In the genomic region with DNA sequence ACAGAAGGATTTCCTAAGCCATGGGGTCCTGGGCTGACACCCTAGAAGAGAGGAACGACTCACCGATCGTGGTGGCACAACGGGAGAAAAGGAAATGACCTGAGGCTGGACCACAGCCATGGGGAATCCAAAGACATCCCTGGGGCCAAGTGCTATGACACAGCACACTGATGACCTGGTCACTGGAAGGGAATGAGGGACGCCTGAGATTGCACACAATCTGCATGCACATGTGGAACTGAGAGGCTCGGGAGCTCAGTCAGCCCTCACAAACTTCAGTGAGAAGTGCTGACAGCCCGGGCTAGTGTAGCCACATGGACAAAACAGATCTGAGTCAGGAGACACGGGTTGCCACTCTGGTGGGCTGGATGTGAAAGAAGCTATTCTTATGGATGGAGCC, we compare ENCODE assay signal across 18 mouse cellular contexts. TPM values are rescaled to one million over a fixed set of nuclear protein-coding genes. Genes with fewer than 3 reads are reported as not detected.
DNase-seq lines count a peak whose midpoint lies in the region; ATAC-seq and TF ChIP-seq lines count a peak whose summit lies in the region.
"Had no signal": no experiment of that assay in that cellular context is flagged by ENCODE, and none has a peak within 500 bp of the region (broad histone marks: within the 10 kb centered on the region; RNA-seq: fewer than 3 reads in every experiment).

No protein-coding gene starts in this region.

- TF ChIP-seq CTCF in gastrocnemius, adult 2 months (IDR thresholded peaks at IDR 0.05) = no peak
- no peak for TF ChIP-seq CTCF in forebrain, postnatal 0 days (IDR thresholded peaks at IDR 0.05; ENCODE audit: low read depth)

- DNase-seq in gastrocnemius, adult 2 months = peak; percentile 69
- no peak for DNase-seq in gastrocnemius, postnatal 36 days
- DNase-seq in midbrain, embryonic 11.5 days (ENCODE audit: low spot score, missing footprints) = peak; percentile 78
- no peak for DNase-seq in midbrain, embryonic 14.5 days
- DNase-seq in right cerebral cortex, adult 2 months (ENCODE audit: low spot score in 2 of 2) = no peak
- no peak for DNase-seq in urinary bladder, postnatal 36 days (ENCODE audit: low spot score in 2 of 2)
- DNase-seq in forebrain, postnatal 0 days = no peak
- DNase-seq: cerebellum, postnatal 14 days; retina, postnatal 1 day; spleen, adult 18-20 months; thymus, postnatal 25 days had no signal

- H3K4me3 ChIP-seq in gastrocnemius, adult 2 months = peak overlapping the region; percentile 64
- H3K4me3 ChIP-seq in midbrain, embryonic 11.5 days (ENCODE audit: low read depth, low read length) = no peak overlapping the region
- H3K4me3 ChIP-seq in midbrain, embryonic 14.5 days (replicated peaks; ENCODE audit: low read depth, low read length) = no peak overlapping the region
- H3K4me3 ChIP-seq in heart, embryonic 14.5 days (ENCODE audit: control insufficient read depth in 1 of 2, insufficient read depth in 1 of 2, low read depth in 1 of 2, low read length in 2 of 2) = no peak overlapping the region
- H3K4me3 ChIP-seq in forebrain, postnatal 0 days (ENCODE audit: low read depth, low read length) = no peak overlapping the region
- H3K4me3 ChIP-seq: erythroblast, embryonic 14.5 days; hindbrain, embryonic 15.5 days; midbrain, embryonic 15.5 days; neural tube, embryonic 12.5 days had no signal

- no peak overlapping the region for H3K9ac ChIP-seq in midbrain, embryonic 11.5 days (ENCODE audit: low read length)
- H3K9ac ChIP-seq in midbrain, embryonic 14.5 days (replicated peaks; ENCODE audit: low read length) = no peak overlapping the region
- no peak overlapping the region for H3K9ac ChIP-seq in heart, embryonic 14.5 days (ENCODE audit: low read length)
- no peak overlapping the region for H3K9ac ChIP-seq in forebrain, postnatal 0 days
- H3K9ac ChIP-seq: hindbrain, embryonic 15.5 days; liver, embryonic 14.5 days; midbrain, embryonic 15.5 days; neural tube, embryonic 12.5 days had no signal

- H3K4me2 ChIP-seq in midbrain, embryonic 11.5 days = no peak overlapping the region
- H3K4me2 ChIP-seq in midbrain, embryonic 14.5 days (ENCODE audit: low read length) = no peak overlapping the region
- H3K4me2 ChIP-seq in heart, embryonic 14.5 days (ENCODE audit: low read length) = no peak overlapping the region
- no peak overlapping the region for H3K4me2 ChIP-seq in forebrain, postnatal 0 days (ENCODE audit: low read depth)
- H3K4me2 ChIP-seq: hindbrain, embryonic 15.5 days; midbrain, embryonic 15.5 days; neural tube, embryonic 12.5 days had no signal

- H3K9me3 ChIP-seq in midbrain, embryonic 11.5 days (ENCODE audit: control insufficient read depth, low read length) = no peaks in the 10 kb centered on the region
- no peaks in the 10 kb centered on the region for H3K9me3 ChIP-seq in midbrain, embryonic 14.5 days (ENCODE audit: control insufficient read depth, low read length)
- H3K9me3 ChIP-seq in heart, embryonic 14.5 days (ENCODE audit: control insufficient read depth, low read length) = no peaks in the 10 kb centered on the region
- no peaks in the 10 kb centered on the region for H3K9me3 ChIP-seq in forebrain, postnatal 0 days (ENCODE audit: low read length)
- H3K9me3 ChIP-seq: hindbrain, embryonic 15.5 days; midbrain, embryonic 15.5 days; neural tube, embryonic 12.5 days had no signal

- no peak for ATAC-seq in midbrain, embryonic 11.5 days (ENCODE audit: low FRiP score)
- no peak for ATAC-seq in midbrain, embryonic 14.5 days (ENCODE audit: low FRiP score, low TSS enrichment)
- peak; percentile 53 for ATAC-seq in heart, embryonic 14.5 days (ENCODE audit: insufficient number of reproducible peaks, insufficient read depth, low FRiP score, low read depth)
- no peak for ATAC-seq in forebrain, postnatal 0 days
- ATAC-seq: midbrain, embryonic 15.5 days; Patski had no signal

- no peaks in the 10 kb centered on the region for H3K36me3 ChIP-seq in midbrain, embryonic 11.5 days (ENCODE audit: control insufficient read depth, insufficient read depth, low read length)
- no peaks in the 10 kb centered on the region for H3K36me3 ChIP-seq in midbrain, embryonic 14.5 days (ENCODE audit: control insufficient read depth, insufficient read depth, low read length)
- H3K36me3 ChIP-seq in heart, embryonic 14.5 days (ENCODE audit: control insufficient read depth, insufficient read depth, low read length) = no peaks in the 10 kb centered on the region
- no peaks in the 10 kb centered on the region for H3K36me3 ChIP-seq in forebrain, postnatal 0 days (ENCODE audit: insufficient read depth)
- H3K36me3 ChIP-seq: midbrain, embryonic 15.5 days; neural tube, embryonic 12.5 days had no signal

- H3K27me3 ChIP-seq in midbrain, embryonic 11.5 days (ENCODE audit: control insufficient read depth, insufficient read depth, low read length) = no peaks in the 10 kb centered on the region
- no peaks in the 10 kb centered on the region for H3K27me3 ChIP-seq in midbrain, embryonic 14.5 days (ENCODE audit: control insufficient read depth, insufficient read depth, low read length)
- no peaks in the 10 kb centered on the region for H3K27me3 ChIP-seq in heart, embryonic 14.5 days (ENCODE audit: control insufficient read depth, insufficient read depth, low read length)
- no peaks in the 10 kb centered on the region for H3K27me3 ChIP-seq in forebrain, postnatal 0 days (ENCODE audit: insufficient read depth, low read length)
- H3K27me3 ChIP-seq: hindbrain, embryonic 15.5 days; midbrain, embryonic 15.5 days; neural tube, embryonic 12.5 days; Patski had no signal

- intact Hi-C loops in gastrocnemius, adult 2 months (cut with DNase I) = no loop called here
- intact Hi-C loops in gastrocnemius, postnatal 36 days (cut with DNase I) = no loop called here

- H3K4me1 ChIP-seq in midbrain, embryonic 11.5 days (ENCODE audit: control insufficient read depth, insufficient read depth, low read length) = no peaks in the 10 kb centered on the region
- H3K4me1 ChIP-seq in midbrain, embryonic 14.5 days (ENCODE audit: control insufficient read depth, insufficient read depth, low read length) = no peaks in the 10 kb centered on the region
- peaks cover 17 to 27% of the 10 kb centered on the region in 2 experiments for H3K4me1 ChIP-seq in heart, embryonic 14.5 days (ENCODE audit: control insufficient read depth in 2 of 2, insufficient read depth in 2 of 2, low read length in 2 of 2)
- no peaks in the 10 kb centered on the region for H3K4me1 ChIP-seq in forebrain, postnatal 0 days (ENCODE audit: insufficient read depth)
- H3K4me1 ChIP-seq: midbrain, embryonic 15.5 days had no signal

- H3K27ac ChIP-seq in gastrocnemius, adult 2 months = peak overlapping the region; percentile 84
- H3K27ac ChIP-seq in midbrain, embryonic 11.5 days (ENCODE audit: low read depth, low read length) = no peak overlapping the region
- no peak overlapping the region for H3K27ac ChIP-seq in midbrain, embryonic 14.5 days (replicated peaks; ENCODE audit: low read depth, low read length)
- H3K27ac ChIP-seq in heart, embryonic 14.5 days (replicated peaks in 1 of 2; ENCODE audit: control insufficient read depth in 1 of 2, insufficient read depth in 1 of 2, low read depth in 2 of 2, low read length in 2 of 2) = no peak overlapping the region
- H3K27ac ChIP-seq in forebrain, postnatal 0 days (ENCODE audit: low read depth, low read length) = no peak overlapping the region
- H3K27ac ChIP-seq: hindbrain, embryonic 15.5 days; liver, embryonic 14.5 days; midbrain, embryonic 15.5 days; neural tube, embryonic 12.5 days had no signal

- whole genome bisulfite sequencing in midbrain, embryonic 11.5 days = 66% methylated on average over 8 of the region's 8 CpGs
- 52% methylated on average over 8 of the region's 8 CpGs for WGBS in midbrain, embryonic 14.5 days
- 16% methylated on average over 8 of the region's 8 CpGs for WGBS in heart, embryonic 14.5 days
- WGBS in forebrain, postnatal 0 days = 60% methylated on average over 8 of the region's 8 CpGs

RNA-seq across cellular contexts. Expression of gene Tex2, which starts 24.4 kb away (rescaled TPM):
- 10 to 100 TPM; 59.2 to 65.5 TPM for total RNA-seq in gastrocnemius, adult 2 months (2021)
- total RNA-seq in gastrocnemius, postnatal 36 days (2021) = 10 to 100 TPM; 45.7 to 46.2 TPM
- polyA plus RNA-seq in midbrain, embryonic 11.5 days (2014; fragmentation: Nextera tagmentation; extraction: Ambion mirVana) = 9.9 and 10.8 TPM in 2 replicates
- 27.3 and 29.1 TPM in 2 replicates for polyA plus RNA-seq in midbrain, embryonic 14.5 days (2014; fragmentation: Nextera tagmentation; extraction: Ambion mirVana)
- polyA plus RNA-seq in heart, embryonic 14.5 days (2014; fragmentation: Nextera tagmentation; extraction: Ambion mirVana) = 13.5 and 14.4 TPM in 2 replicates
- total RNA-seq in forebrain, postnatal 0 days (2014; rRNA removed) = 44.7 and 49.3 TPM in 2 replicates
- polyA plus RNA-seq in forebrain, postnatal 0 days (2015; fragmentation: Nextera tagmentation; extraction: Ambion mirVana) = 17.5 and 23.0 TPM in 2 replicates

Comparison
In these comparisons a context has a peak if more than half of its experiments do, and no peak if none do; other contexts are left out.
1. DNase-seq: peak in gastrocnemius, adult 2 months (single experiment) and midbrain, embryonic 11.5 days (single experiment); none in gastrocnemius, postnatal 36 days (0 of 2), midbrain, embryonic 14.5 days (single experiment), right cerebral cortex, adult 2 months (0 of 2), urinary bladder, postnatal 36 days (0 of 2) and forebrain, postnatal 0 days (single experiment).